Mouse (Mus musculus) midbrain, embryonic 12.5 days (tissue): ENCODE results near the gene Dapk1. TPM values are rescaled to one million over a fixed set of nuclear protein-coding genes. Genes with fewer than 3 reads are reported as not detected.

Experiments
- ATAC-seq: fragments of 200-750 bp; cut with Nextera tagmentation; 2 replicates; pipeline ENCODE4 v1.8.0; 2017; ENCODE audit warnings: low read depth, moderate TSS enrichment, moderate library complexity; ENCODE audit not compliant: low FRiP score
- H3K27ac ChIP-seq: fragments of 300-500 bp; sonication (generic); replicated peaks from 2 replicates; pipeline ENCODE4 v1.5.1; 2016; ENCODE audit warnings: mild to moderate bottlenecking
- H3K27me3 ChIP-seq: fragments of 300-500 bp; sonication (generic); 2 replicates; pipeline ENCODE4 v1.6.1; 2016; ENCODE audit warnings: mild to moderate bottlenecking
- H3K36me3 ChIP-seq: fragments of 300-500 bp; sonication (generic); 2 replicates; pipeline ENCODE4 v1.6.1; 2016
- H3K4me1 ChIP-seq: fragments of 300-500 bp; sonication (generic); 2 replicates; pipeline ENCODE4 v1.6.1; 2016
- H3K4me2 ChIP-seq: fragments of 300-500 bp; sonication (generic); replicated peaks from 2 replicates; pipeline ENCODE4 v1.6.1; 2016; ENCODE audit warnings: mild to moderate bottlenecking, moderate library complexity
- H3K4me3 ChIP-seq: fragments of 300-500 bp; sonication (generic); 2 replicates; pipeline ENCODE4 v1.5.1; 2016; ENCODE audit warnings: mild to moderate bottlenecking
- H3K9ac ChIP-seq: fragments of 300-500 bp; sonication (generic); replicated peaks from 2 replicates; pipeline ENCODE4 v1.6.1; 2016; ENCODE audit warnings: mild to moderate bottlenecking, moderate library complexity
- H3K9me3 ChIP-seq: fragments of 300-500 bp; sonication (generic); 2 replicates; pipeline ENCODE4 v1.6.1; 2016; ENCODE audit warnings: mild to moderate bottlenecking
- WGBS: fragments of 180-500 bp; shearing (Covaris S2); methylation state at CpG from one replicate; pipeline ENCODE4 v1.1.7; 2016; 5-methylcytosine and 5-hydroxymethylcytosine counted together
- polyA plus RNA-seq: library from polyadenylated mRNA; unstranded; fragments of >200 nt; fragmentation: Nextera tagmentation; extraction: Ambion mirVana; gene quantifications from 2 replicates; pipeline ENCODE4 v1.2.1, GENCODE M21; 2016

Gene Dapk1
- polyA plus RNA-seq, 1 experiment from 2014 or later: 36.7 TPM

GRCm38 (mm10) chr13:60685216-60685615 is 83.5 kb downstream of the Dapk1 start:
- no peak for ATAC-seq

GRCm38 (mm10) chr13:60686024-60686663 is 84.4 kb downstream of the Dapk1 start:
- Histone ChIP-seq H3K27me3 (no peaks in the 10 kb centered on the region), H3K36me3 (no peaks in the 10 kb centered on the region), H3K4me1 (peaks cover 25% of the 10 kb centered on the region), H3K9me3 (0 out of 2 replicates have a peak, but pooled peaks cover 4% of the 10 kb centered on the region), H3K9ac (no peak overlapping the region), H3K4me2 (no peak overlapping the region), H3K27ac (no peak overlapping the region), H3K4me3 (no peak overlapping the region)
- WGBS: 52% methylated on average over 12 of the region's 12 CpGs
- ATAC-seq: no peak

More at GRCm38 (mm10) chr13:60685216-60685615, 83.5 kb downstream of the Dapk1 start:
- H3K4me3 ChIP-seq: no peak overlapping the region
- H3K9me3 ChIP-seq: 0 out of 2 replicates have a peak, but pooled peaks cover 4% of the 10 kb centered on the region
- H3K36me3 ChIP-seq: no peaks in the 10 kb centered on the region
- peaks cover 25% of the 10 kb centered on the region for H3K4me1 ChIP-seq
- H3K27me3 ChIP-seq: no peaks in the 10 kb centered on the region
- no peak overlapping the region for H3K4me2 ChIP-seq
- WGBS: 47% methylated on average over 6 of the region's 6 CpGs
- no peak overlapping the region for H3K9ac ChIP-seq
- peak overlapping the region; percentile 30; the same call in 1 of the 2 replicates for H3K27ac ChIP-seq

- Histone ChIP-seq H3K36me3 (no peaks in the 10 kb centered on the region), H3K27ac (no peak overlapping the region), H3K9ac (no peak overlapping the region), H3K4me3 (no peak overlapping the region), H3K27me3 (no peaks in the 10 kb centered on the region), H3K4me1 (peaks cover 25% of the 10 kb centered on the region), H3K4me2 (no peak overlapping the region), H3K9me3 (0 out of 2 replicates have a peak, but pooled peaks cover 4% of the 10 kb centered on the region)
- 83% methylated on average over 12 of the region's 12 CpGs for WGBS
- ATAC-seq: no peak
These were observed 85.2 kb downstream of the Dapk1 start for GRCm38 (mm10) chr13:60686967-60687366.

GRCm38 (mm10) chr13:60687462-60687861 is 85.7 kb downstream of the Dapk1 start:
- H3K9me3 ChIP-seq: 0 out of 2 replicates have a peak, but pooled peaks cover 4% of the 10 kb centered on the region
- no peak overlapping the region for H3K4me2 ChIP-seq
- H3K9ac ChIP-seq: no peak overlapping the region
- WGBS: 94% methylated on average over 4 of the region's 4 CpGs
- H3K4me1 ChIP-seq: peaks cover 25% of the 10 kb centered on the region
- ATAC-seq: no peak
- no peaks in the 10 kb centered on the region for H3K27me3 ChIP-seq
- H3K27ac ChIP-seq: no peak overlapping the region
- no peaks in the 10 kb centered on the region for H3K36me3 ChIP-seq
- no peak overlapping the region for H3K4me3 ChIP-seq

- 75% methylated on average over 7 of the region's 7 CpGs for WGBS
- no peak for ATAC-seq
These were observed 86.1 kb downstream of the Dapk1 start for GRCm38 (mm10) chr13:60687891-60688290.

GRCm38 (mm10) chr13:60690921-60691320 is 89.2 kb downstream of the Dapk1 start:
- no peak for ATAC-seq
- Histone ChIP-seq H3K9ac (no peak overlapping the region), H3K27ac (no peak overlapping the region), H3K36me3 (no peaks in the 10 kb centered on the region), H3K27me3 (no peaks in the 10 kb centered on the region), H3K9me3 (0 out of 2 replicates have a peak, but pooled peaks cover 4% of the 10 kb centered on the region), H3K4me1 (peaks cover 1% of the 10 kb centered on the region; the same call in 1 of the 2 replicates), H3K4me3 (no peak overlapping the region), H3K4me2 (no peak overlapping the region)
- WGBS: 89% methylated on average over 2 of the region's 2 CpGs

More at GRCm38 (mm10) chr13:60687891-60688290, 86.1 kb downstream of the Dapk1 start:
- H3K27ac ChIP-seq: no peak overlapping the region
- H3K9me3 ChIP-seq: 0 out of 2 replicates have a peak, but pooled peaks cover 4% of the 10 kb centered on the region
- H3K9ac ChIP-seq: no peak overlapping the region
- H3K36me3 ChIP-seq: no peaks in the 10 kb centered on the region
- H3K4me2 ChIP-seq: no peak overlapping the region
- no peaks in the 10 kb centered on the region for H3K27me3 ChIP-seq
- H3K4me1 ChIP-seq: peaks cover 25% of the 10 kb centered on the region
- no peak overlapping the region for H3K4me3 ChIP-seq

DNA sequence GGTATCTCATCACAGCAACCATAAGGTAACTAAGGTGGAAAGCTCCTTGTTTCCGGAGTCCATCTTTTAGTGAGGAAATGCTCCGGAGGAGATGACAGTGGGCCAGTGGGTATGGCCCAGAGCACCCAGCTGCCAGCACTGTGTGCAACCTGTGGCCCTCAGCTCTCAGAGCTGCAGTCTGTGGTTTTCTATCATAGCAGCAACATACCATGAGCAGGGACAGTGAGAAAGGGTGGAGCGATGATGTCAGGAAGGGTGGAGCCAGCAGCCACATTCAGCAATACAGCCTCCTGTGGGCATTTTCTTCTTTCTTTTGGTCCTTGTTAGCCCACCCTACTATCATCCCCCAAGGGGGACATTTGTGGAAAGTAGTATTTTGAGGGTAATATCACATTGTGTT is 90.2 kb downstream of the Dapk1 start:
- H3K4me1 ChIP-seq: no peaks in the 10 kb centered on the region; the same call in 1 of the 2 replicates
- ATAC-seq: no peak
- no peak overlapping the region for H3K4me2 ChIP-seq
- 97% methylated on average over 3 of the region's 3 CpGs for WGBS
- H3K4me3 ChIP-seq: no peak overlapping the region
- H3K9me3 ChIP-seq: 0 out of 2 replicates have a peak, but pooled peaks cover 4% of the 10 kb centered on the region
- H3K36me3 ChIP-seq: 0 out of 2 replicates have a peak, but pooled peaks cover 5% of the 10 kb centered on the region
- no peak overlapping the region for H3K27ac ChIP-seq
- H3K9ac ChIP-seq: no peak overlapping the region
- no peaks in the 10 kb centered on the region for H3K27me3 ChIP-seq

GRCm38 (mm10) chr13:60695186-60695980 is 93.6 kb downstream of the Dapk1 start:
- Histone ChIP-seq H3K4me1 (no peaks in the 10 kb centered on the region; the same call in 1 of the 2 replicates), H3K4me3 (no peak overlapping the region), H3K27me3 (no peaks in the 10 kb centered on the region), H3K9me3 (no peaks in the 10 kb centered on the region), H3K4me2 (no peak overlapping the region), H3K36me3 (0 out of 2 replicates have a peak, but pooled peaks cover 14% of the 10 kb centered on the region), H3K27ac (no peak overlapping the region), H3K9ac (no peak overlapping the region)
- ATAC-seq: no peak
- 87% methylated on average over 10 of the region's 10 CpGs for WGBS

- H3K4me2 ChIP-seq: no peak overlapping the region
- no peaks in the 10 kb centered on the region for H3K9me3 ChIP-seq
- H3K9ac ChIP-seq: no peak overlapping the region
- no peak for ATAC-seq
- H3K36me3 ChIP-seq: 0 out of 2 replicates have a peak, but pooled peaks cover 14% of the 10 kb centered on the region
- H3K4me1 ChIP-seq: no peaks in the 10 kb centered on the region; the same call in 1 of the 2 replicates
- 88% methylated on average over 14 of the region's 14 CpGs for WGBS
- H3K27me3 ChIP-seq: no peaks in the 10 kb centered on the region
- 0 out of 2 replicates have a peak overlapping the region, but pooled peaks have one; percentile 17 for H3K27ac ChIP-seq
- no peak overlapping the region for H3K4me3 ChIP-seq
These were observed 94.6 kb downstream of the Dapk1 start for GRCm38 (mm10) chr13:60696323-60696722.

- no peaks in the 10 kb centered on the region for H3K9me3 ChIP-seq
- 0 out of 2 replicates have a peak, but pooled peaks cover 14% of the 10 kb centered on the region for H3K36me3 ChIP-seq
- H3K4me2 ChIP-seq: no peak overlapping the region
- H3K9ac ChIP-seq: no peak overlapping the region
- no peak overlapping the region for H3K27ac ChIP-seq
- WGBS: 80% methylated on average over 8 of the region's 8 CpGs
- ATAC-seq: no peak
- no peaks in the 10 kb centered on the region; the same call in 1 of the 2 replicates for H3K4me1 ChIP-seq
- no peaks in the 10 kb centered on the region for H3K27me3 ChIP-seq
- no peak overlapping the region for H3K4me3 ChIP-seq
These were observed 95.0 kb downstream of the Dapk1 start for GRCm38 (mm10) chr13:60696741-60697140.

- 0 out of 2 replicates have a peak, but pooled peaks cover 14% of the 10 kb centered on the region for H3K36me3 ChIP-seq
- H3K27me3 ChIP-seq: no peaks in the 10 kb centered on the region
- H3K9me3 ChIP-seq: no peaks in the 10 kb centered on the region
- no peak overlapping the region for H3K4me3 ChIP-seq
- ATAC-seq: no peak
- H3K4me1 ChIP-seq: no peaks in the 10 kb centered on the region; the same call in 1 of the 2 replicates
- no peak overlapping the region for H3K4me2 ChIP-seq
- no peak overlapping the region for H3K9ac ChIP-seq
- no peak overlapping the region for H3K27ac ChIP-seq
- WGBS: 98% methylated on average over 2 of the region's 2 CpGs
These were observed 96.3 kb downstream of the Dapk1 start for GRCm38 (mm10) chr13:60698021-60698420.
